ENCODE assay signal across 7 mouse cellular contexts in the genomic region with DNA sequence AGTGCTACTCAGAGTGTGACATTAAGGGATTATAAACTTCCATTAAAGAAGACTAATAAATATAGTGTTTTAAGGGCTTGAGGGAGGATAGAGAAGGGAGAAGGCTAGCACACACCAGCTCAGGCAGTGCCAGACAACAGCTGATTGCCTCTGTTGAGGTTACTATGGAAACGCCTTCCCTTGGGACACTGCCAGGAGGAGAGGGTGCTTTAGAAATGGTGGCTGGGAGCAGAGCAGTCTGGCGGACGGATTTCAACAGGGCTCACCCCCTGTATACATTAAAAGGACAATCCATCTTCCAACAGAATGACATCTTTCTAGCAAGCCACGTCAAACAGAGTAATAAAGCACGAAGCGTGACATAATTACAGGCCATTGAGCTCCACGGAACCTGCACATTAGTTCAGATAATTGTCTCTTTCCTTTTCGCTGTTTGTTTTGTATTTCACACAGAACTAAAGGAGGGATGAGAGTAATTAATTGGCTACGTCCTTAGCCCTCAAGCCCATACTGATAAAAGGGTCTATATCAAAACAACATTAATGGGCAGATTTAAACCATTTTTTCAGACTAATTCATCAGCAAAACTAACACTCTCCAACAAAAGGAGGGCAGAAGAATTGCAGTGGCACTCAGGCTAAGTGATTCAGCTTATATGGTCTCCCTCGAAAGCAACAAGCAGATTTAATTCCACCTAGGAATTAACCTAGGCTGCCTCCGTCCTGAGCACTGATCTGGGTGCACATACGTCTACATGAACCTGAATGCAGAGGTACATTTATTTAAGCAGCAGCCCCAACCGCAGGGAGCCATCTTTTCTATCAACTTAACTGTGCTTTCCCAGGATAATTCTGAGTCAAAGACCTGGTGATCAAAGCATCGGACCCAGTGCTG.
DNase-seq lines count a peak whose midpoint lies in the region; ATAC-seq and TF ChIP-seq lines count a peak whose summit lies in the region.

No protein-coding gene starts in this region.

- 0 out of 2 replicates have a peak, but pooled peaks cover 5% of the 10 kb centered on the region for H3K27me3 ChIP-seq in forebrain, embryonic 15.5 days
- no peaks in the 10 kb centered on the region for H3K27me3 ChIP-seq in myocyte (ENCODE audit: control insufficient read depth, insufficient read depth, insufficient read length)

- peak; percentile 59 for DNase-seq in R1 (ENCODE audit: low read depth, low spot score)
- DNase-seq in kidney, adult 8-10 months, result peak; percentile 30 to 46
- peak; percentile 76 to 83 for DNase-seq in left cerebral cortex, postnatal 36 days (ENCODE audit: low spot score in 2 of 2)

- no peak for TF ChIP-seq POLR2A in myocyte (IDR thresholded peaks at IDR 0.05; ENCODE audit: insufficient read length, low read depth)

- H3K9me3 ChIP-seq in forebrain, embryonic 15.5 days, result no peaks in the 10 kb centered on the region

- peak overlapping the region; percentile 22; the same call in 1 of the 2 replicates for H3K4me3 ChIP-seq in forebrain, embryonic 15.5 days
- no peak overlapping the region for H3K4me3 ChIP-seq in myocyte

- intact Hi-C loops in left cerebral cortex, postnatal 36 days (cut with DNase I), result no loop called here

- H3ac ChIP-seq in myocyte (ENCODE audit: control insufficient read depth, insufficient read length), result no peak overlapping the region

- H3K4me1 ChIP-seq in forebrain, embryonic 15.5 days, result peaks cover 30% of the 10 kb centered on the region

- H3K9ac ChIP-seq in forebrain, embryonic 15.5 days (replicated peaks), result 0 out of 2 replicates have a peak overlapping the region, but pooled peaks have one; percentile 18

- peak overlapping the region; percentile 45 for H3K4me2 ChIP-seq in forebrain, embryonic 15.5 days (replicated peaks)
- peak overlapping the region; percentile 31 for H3K4me2 ChIP-seq in myocyte (ENCODE audit: low read depth)

- peak overlapping the region; percentile 93 for H3K27ac ChIP-seq in forebrain, embryonic 15.5 days (replicated peaks)

- WGBS in forebrain, embryonic 15.5 days, result 5% methylated on average over 14 of the region's 14 CpGs

- H3K79me2 ChIP-seq in myocyte (ENCODE audit: control insufficient read depth, insufficient read depth), result no peaks in the 10 kb centered on the region

- H3K36me3 ChIP-seq in forebrain, embryonic 15.5 days, result no peaks in the 10 kb centered on the region
- no peaks in the 10 kb centered on the region for H3K36me3 ChIP-seq in myocyte (ENCODE audit: control insufficient read depth, insufficient read depth)

- peak; percentile 70; the same call in 1 of the 2 replicates for ATAC-seq in cerebellum, adult (ENCODE audit: insufficient number of reproducible peaks, low FRiP score, low TSS enrichment)
- ATAC-seq in forebrain, embryonic 15.5 days (replicated peaks), result peak; percentile 98
- no peak for ATAC-seq in erythroblast, adult 5-6 weeks (replicated peaks; ENCODE audit: low FRiP score, poor library complexity, severe bottlenecking)

TF ChIP-seq in myocyte, 11 proteins besides CTCF, POLR2A, EP300 and RAD21:
- TF ChIP-seq MAX (IDR thresholded peaks at IDR 0.05; ENCODE audit: low read depth) (no peak), SRF (IDR thresholded peaks at IDR 0.05; ENCODE audit: control insufficient read depth, insufficient read length, low read depth) (no peak), TCF3 (IDR thresholded peaks at IDR 0.05; ENCODE audit: insufficient read length, low read depth) (no peak), MYOD1 (IDR thresholded peaks at IDR 0.05; ENCODE audit: control insufficient read depth in 1 of 3, insufficient read length in 2 of 3, low read depth in 2 of 3) (peak in 2 of 3 experiments; percentile 66), MYOG (IDR thresholded peaks at IDR 0.05; ENCODE audit: control insufficient read depth in 1 of 3, insufficient read depth in 1 of 3, insufficient read length in 2 of 3, low read depth in 2 of 3) (peak; percentile 17 to 66 (median 18)), E2F4 (IDR thresholded peaks at IDR 0.05; ENCODE audit: insufficient read depth) (no peak), REST (IDR thresholded peaks at IDR 0.05; ENCODE audit: insufficient read depth, insufficient read length) (no peak), TCF12 (IDR thresholded peaks at IDR 0.05; ENCODE audit: insufficient read depth, poor library complexity, severe bottlenecking) (no peak), USF1 (IDR thresholded peaks at IDR 0.05; ENCODE audit: low read depth) (no peak), CEBPB (IDR thresholded peaks at IDR 0.05; ENCODE audit: insufficient read depth, poor library complexity, severe bottlenecking) (no peak), POLR2AphosphoS2 (IDR thresholded peaks at IDR 0.05; ENCODE audit: insufficient read length, low read depth) (no peak)
